Mouse (Mus musculus): ENCODE data around the gene Nos1ap.

Nos1ap gene

DNA sequence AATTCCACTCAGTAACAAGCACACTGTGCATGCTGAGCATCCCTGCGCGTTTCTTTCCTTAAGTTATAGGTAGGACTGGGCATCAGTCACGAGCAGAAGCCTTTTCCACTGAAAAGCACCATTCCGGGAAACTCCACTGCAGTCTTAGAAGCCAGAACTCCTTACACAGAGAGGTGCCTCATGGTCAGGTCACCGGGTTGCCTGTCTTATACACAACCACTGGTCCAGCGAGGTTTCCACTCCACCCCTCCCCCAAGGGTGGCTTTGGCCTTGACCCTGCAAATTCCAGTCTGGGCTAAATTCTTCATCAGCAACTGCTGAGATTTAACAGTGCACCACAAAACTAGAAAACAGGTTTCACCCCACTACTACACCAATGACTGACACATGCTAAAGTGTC lies 1.3 kb downstream of the Nos1ap start:
- DNase-seq (ENCODE audit: low spot score): peak; percentile 71

DNA sequence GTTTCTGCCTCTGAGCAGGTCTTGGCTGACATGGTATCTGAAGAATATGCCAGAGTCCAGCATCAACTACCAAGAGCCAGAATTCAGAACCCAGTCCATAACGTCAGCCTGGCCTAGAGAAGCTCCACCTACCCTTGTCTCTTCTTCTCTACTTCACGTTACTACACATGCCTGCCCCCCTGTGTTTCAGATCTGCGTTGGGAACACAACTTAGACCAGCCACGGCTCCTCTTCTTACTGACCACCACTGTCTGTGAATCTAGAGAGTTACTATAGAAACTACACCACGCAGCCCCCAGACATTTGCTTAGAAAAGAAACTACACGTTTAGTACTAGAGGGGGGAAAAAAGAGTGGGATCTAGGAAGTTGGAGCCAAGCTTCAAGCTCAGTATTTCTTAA lies 2.9 kb downstream of the Nos1ap start:
- no peak for DNase-seq (ENCODE audit: low spot score)

DNA sequence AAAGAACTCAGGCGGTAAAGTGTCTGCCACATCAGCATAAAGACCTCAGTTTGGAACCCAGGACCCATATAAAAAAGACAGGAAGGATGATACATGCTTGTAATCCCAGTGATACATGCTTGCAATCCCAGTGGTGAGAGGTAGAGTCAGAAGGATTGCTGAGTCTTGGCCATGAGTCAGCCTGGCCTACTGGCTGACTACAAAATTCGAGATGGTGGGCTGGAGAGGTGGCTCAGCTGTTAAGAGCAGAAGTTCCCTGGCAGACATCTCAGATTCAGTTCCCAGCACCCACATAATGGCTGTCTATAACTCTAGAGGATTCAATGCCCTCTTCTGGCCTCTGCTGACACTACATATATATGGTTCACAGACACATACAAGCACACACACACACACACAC lies 5.7 kb downstream of the Nos1ap start:
- DNase-seq (ENCODE audit: low spot score): no peak

DNA sequence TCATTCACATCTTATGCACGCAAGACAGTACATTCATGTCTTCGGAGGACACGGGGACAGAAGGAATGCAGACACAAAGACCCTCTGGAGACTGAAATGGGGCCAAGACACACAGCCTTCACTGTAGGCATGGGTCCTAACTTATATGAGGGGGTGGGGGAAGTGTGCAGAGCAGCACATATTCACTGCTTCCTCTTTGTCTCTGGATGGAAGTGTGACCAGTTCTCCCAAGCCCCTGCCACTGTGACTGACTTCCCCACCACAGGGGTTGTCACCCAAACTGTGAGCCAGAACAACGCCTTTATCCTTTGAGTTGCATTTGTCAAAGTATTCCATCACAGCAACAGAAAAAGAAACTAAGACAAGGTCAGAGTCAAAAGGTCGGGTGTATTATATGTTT lies 7.3 kb downstream of the Nos1ap start:
- no peak for DNase-seq (ENCODE audit: low spot score)

DNA sequence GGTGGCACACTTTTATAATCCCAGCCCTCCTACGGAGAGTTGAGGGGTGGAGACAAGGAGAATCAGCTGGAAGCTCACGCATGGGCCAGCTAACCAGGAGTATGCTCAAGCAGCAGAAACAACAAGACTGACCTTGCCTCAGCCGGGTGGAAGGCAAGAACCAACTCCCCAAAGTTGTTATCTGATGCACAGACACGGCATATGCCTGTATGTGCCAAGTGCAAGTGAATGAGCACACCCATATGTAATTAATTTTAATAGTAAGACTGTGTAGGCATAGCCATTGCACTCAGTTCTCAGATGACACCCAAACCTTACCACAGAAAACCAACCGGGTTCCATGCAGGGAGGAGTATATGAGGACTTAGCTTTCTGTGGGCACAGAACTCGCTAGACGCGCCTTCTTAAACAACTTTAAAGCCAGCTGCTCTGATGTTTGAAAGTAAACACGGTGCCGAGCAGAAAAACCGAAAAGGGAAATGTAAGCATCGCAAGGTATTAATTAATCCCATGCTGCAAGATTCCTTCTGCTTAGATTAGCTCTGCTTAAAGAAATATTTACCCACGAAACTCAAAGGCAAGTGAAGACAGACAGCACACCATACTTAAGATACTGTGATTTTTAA lies 9.1 kb downstream of the Nos1ap start:
- no peak for DNase-seq (ENCODE audit: low spot score)

DNA sequence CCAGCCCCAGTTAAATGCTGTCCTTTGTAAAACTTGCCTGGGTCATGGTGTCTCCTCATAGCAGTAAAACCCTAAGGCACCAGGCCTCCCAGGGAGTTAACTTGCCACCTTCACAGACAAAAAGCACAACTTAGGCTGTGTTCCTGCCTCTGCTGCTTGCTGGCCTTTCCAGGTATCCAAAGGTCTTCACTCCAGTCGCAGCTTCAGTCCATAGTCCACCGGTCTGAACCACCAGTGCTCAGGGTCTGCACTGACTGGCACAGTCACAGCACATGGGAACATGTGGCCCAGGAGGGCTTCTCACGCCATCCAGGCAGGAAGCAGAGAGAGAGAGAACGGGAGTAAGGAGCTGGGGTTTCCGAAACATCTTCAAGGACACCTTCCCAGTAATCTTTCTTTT lies 10.2 kb downstream of the Nos1ap start:
- peak; percentile 10 for DNase-seq (ENCODE audit: low spot score)

DNA sequence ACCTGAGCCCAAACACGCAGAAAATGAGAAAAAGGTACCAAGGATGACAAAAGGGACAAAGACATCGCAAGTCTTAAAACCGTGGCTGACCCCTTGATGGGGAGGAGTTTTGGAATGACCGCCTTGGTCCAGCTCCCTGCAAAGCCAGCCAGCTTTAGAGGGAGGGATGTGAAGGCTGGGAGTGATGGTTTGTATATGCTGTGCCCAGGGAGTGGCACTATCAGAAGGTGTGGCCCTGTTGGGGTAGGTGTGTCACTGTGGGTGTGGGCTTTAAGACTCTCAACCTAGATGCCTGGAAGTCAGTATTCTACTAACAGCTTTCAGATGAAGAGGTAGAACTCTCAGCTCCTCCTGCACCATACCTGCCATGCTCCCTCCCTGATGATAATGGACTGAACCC lies 10.6 kb downstream of the Nos1ap start:
- DNase-seq (ENCODE audit: low spot score): no peak

DNA sequence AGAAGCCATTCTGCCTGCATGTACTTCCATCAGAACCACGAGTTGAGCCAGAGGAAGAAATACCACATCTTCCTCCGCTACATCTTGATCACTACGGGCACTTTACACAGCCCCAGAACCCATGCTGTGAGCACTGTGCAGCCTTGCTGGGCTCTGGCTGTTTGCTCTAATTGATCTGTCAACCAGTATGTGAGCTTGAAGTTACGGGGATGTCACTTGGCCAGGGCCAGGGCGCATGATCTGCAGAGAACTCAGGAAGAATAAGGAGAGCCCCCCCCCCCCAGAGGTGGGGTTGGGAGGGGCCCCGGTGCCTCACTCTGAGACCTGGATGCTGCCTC lies 13.0 kb downstream of the Nos1ap start:
- DNase-seq (ENCODE audit: low spot score): no peak

DNA sequence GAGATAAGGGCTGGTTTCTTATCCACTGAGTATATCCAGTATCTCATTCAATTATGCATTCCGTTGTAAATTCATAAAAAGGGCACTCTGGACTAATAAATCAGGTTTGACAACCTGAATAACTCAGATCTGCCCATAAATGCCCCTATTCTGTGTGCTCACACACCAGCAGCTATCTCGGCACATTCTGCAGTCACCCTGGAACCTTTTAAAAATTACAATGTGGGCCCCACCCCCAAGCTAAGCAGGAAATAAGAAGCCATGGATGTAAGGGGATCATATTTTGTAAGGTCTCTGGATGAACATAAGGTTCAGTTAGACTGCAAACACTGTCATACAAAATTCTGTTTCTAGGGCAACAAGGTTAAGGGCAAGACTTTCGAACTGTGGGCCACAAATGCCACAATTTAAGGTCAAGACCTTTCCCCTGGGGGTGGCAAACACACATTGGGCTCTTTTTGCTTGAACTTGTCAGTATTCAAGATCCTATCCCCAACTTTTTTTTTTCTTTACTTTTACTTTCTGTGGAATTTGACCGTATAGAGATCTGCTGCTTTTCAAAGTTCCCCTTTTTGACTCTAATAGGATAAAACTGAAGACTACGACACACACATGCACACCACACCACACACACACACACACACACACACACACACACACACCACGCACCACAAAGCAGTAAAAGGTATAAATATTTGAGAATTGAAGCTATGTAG lies 13.5 kb downstream of the Nos1ap start:
- no peak for DNase-seq (ENCODE audit: low spot score)

DNA sequence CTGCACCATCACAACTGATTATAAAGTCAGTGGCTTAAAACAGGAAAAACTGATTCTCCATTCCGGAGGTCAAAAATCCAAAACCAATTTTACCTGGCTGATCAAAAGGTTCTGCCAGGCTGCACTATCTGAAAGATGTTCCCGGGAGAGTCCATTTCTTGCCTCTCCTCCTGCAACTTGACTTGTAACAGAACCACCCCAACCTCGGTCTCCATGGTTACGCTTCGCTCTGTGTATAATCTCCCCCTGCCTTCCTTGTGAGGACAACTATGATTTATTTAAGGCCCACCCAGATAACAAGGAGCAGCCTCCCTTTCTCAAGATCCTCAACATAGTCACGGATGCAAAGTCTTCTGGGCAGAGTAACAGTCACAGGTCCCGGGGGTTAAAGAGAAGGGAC lies 16.5 kb downstream of the Nos1ap start:
- DNase-seq (ENCODE audit: low spot score): no peak

DNA sequence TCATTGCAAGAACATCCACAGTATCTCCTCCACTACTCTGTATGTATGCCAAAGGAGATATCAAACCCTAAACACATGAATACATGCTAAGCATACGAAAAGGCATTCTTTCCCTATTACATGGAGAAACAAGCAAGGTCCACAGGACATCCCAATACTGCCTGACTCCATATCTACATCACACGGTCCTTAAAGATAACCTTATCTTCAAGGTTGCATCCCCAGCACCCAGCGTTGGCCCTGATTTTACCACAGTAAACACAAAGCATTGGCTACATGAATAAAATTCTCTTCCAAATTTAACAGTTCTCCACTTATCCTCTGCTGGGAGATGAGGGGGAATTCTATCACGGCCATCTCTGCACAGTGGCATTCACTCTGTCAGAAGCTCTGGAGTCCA lies 22.7 kb downstream of the Nos1ap start:
- DNase-seq (ENCODE audit: low spot score): no peak

DNA sequence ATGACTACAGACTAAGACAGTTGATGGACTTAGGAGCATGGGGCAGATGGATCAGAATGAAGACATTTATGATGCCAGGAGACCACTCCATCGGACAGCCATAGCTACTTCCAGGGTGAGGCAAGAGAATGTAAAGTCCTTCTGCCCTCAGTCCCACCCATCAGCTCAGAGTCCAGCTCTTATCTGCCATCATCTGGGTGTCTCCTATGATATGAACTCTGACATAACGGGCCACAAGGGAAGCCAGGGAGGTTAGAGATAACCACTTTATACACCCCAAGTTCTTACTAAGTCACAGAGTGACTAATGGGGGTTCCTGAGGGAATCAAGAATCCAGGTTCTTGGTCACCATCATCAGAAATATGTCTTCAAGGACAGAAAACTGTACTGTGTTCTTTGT lies 23.1 kb downstream of the Nos1ap start:
- no peak for DNase-seq (ENCODE audit: low spot score)

DNA sequence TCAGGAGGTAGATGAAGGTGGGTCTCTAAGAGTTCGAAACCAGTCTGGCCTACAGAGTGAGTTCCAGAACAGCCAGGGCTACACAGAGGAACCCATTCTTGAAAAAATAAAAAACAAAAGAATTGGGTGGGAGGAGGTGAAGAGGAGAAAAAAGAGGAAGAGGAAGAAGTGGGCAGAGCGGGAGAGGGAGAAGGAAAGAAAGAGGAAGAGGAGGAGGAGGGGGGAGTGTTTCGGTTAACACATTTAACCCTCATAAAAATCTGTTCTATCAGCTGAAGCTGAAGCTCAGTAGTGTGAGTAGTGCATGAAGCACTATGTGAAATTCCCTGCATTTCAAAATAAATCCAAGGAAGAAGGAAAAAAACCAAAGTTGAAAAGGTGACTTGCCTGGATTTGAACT lies 24.7 kb downstream of the Nos1ap start:
- no peak for DNase-seq (ENCODE audit: low spot score)

DNA sequence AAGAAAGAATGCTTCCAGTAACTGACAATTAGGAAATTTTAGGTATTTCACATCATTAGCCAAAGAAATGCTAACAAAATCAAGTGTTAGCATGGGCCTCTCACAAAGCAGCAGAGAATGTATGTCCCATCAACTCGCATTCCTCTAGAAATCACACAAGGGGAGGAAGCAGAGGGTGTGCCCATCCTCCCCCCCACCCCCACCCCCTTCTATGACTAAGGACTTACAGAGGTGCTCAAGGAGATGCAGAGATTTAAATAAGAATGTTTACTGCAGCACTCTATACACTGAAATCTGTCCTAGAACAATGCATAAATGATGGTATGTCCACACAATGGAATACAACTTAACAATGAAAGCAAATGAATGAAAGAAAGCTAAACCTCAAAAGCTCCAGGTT lies 27.2 kb downstream of the Nos1ap start:
- no peak for DNase-seq (ENCODE audit: low spot score)

DNA sequence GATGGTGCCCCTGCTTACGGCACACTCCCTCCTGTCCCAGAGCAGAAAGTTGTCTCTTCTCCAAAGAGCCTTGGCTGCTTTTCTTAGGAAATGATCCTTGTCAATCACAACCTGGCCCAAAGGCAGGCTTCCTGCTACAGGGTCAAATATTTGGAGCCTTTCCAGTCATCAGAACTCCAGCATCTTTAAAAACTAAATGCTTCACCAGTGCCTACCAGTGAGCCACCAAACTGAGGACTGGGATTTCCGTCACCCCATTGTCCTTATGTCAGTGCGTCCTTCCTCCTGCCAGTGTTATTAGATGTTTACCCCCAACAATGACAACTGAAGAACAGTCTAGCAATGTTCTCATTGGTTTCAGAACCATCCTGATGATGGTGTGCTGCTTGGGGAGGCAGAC lies 28.9 kb downstream of the Nos1ap start:
- no peak for DNase-seq (ENCODE audit: low spot score)

DNA sequence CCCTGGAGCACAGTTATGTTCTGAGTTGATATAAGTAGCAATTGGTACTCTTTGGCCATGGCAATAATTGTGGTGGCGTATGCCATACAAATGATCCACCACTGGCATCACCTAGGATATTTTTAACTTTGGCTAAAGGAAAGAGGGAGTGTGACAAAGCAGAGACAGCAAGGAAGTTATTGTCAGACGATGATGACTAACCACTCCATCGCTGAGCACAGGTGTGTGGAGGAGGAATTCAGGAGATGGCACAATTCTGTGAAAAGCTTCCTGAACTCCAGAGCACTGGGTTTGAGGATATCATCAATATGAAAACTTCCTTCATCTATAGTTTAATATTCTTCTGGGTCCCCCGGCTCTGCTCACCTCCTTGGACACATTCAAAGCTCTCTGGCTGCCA lies 31.7 kb downstream of the Nos1ap start:
- DNase-seq (ENCODE audit: low spot score): no peak

DNA sequence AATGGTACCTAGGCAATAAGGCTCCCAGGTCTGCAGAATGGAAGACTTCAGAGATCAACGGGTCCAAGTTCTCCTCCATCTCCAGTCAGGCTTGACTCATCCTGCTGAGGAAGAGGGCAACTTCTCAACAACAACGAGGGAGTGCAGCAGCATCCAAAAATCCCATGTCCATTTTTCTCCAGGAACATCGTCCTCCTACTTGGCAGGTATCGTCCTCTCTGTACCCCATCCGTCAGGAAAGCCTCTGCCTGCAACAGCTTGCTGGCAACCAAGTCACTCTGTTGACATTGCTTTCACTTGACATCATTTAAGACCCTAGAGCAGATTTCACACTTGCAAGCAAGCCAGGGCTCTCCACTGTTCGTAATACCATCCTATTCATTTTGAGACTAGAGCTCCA lies 33.0 kb downstream of the Nos1ap start:
- DNase-seq (ENCODE audit: low spot score): no peak

DNA sequence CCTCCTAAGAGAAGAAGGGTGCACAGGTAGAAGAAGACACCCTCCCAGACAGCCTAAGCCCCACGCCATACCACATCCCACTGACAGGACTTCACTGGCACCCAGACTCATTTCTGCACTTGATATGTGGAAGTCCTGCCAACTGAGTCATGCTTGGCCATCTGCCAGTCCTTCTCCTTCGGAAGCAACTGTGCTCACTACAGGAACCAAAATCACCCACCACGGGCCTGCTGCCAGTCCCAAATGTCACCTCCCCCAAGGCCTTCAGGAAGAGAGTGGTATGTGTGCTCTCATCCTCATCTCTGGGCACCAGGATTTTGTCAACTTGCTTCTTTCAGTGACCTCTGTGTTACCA lies 34.7 kb downstream of the Nos1ap start:
- DNase-seq (ENCODE audit: low spot score): no peak

DNA sequence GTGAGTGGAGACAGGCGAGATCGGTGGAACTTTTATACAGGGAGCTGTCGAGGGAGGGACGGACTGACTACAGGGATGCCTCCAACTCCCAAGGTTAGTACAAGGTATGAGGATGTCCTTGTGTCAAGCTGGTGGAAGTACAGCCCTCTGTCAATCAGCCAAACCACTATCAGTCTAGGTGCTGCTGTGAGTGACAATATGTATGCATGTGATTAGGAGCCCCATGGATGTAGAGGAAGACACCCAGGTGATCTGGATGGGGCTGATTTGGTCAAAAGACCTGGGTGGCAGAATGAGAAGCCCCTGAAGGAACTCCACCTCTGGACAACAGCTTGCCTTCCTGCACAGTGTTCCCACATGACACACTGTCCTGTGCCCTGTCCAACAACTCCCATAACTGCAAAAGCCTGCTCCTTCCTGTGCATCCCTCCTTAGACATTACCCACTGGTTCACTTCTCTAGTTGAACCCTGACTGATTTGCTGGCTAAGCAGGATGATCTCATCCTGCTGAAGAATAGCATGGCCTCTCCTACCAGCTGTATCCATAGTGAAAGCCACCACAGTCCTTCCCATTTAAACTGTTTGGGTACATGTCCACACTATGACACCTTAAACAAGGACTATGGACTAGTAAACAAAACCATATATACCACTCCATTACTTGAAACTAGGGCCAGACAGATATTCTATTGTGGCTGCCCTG lies 35.3 kb downstream of the Nos1ap start:
- no peak for DNase-seq (ENCODE audit: low spot score)

DNA sequence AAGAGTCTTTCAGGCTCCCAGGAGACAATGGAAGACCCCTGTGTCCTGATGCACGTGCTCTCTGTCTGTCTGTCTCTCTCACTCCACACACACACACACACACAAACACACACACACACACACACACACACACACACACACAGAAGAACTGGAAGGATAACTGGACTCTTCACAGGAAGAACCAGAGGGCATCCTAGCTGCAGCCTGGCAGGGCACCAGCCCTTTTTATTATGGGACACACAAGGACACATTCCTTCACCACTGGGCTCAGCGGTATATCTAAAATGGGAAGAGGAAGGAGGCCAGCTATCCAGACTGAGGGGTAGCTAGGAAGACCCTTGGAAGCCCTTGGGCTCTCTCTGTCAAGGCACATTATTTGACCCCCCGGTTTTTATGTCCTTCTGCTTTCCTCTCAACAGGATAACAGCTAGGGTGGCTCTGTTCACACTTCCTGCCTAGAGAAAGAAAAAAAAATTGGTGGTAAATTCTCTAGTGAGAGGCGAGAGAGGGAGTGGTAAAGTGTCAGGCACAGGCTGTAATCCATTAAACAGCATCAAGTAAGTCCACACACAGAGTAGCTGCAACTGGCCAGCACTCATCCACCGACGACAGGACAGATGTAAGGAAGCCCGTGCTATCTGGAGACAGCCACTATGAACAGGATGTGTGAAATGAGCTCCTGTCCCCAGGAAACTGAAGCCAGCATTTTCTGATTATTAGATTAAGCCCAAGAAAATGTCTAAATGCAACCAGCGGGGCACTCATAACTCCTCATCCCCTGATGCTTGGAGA lies 38.8 kb downstream of the Nos1ap start:
- DNase-seq (ENCODE audit: low spot score): no peak

DNA sequence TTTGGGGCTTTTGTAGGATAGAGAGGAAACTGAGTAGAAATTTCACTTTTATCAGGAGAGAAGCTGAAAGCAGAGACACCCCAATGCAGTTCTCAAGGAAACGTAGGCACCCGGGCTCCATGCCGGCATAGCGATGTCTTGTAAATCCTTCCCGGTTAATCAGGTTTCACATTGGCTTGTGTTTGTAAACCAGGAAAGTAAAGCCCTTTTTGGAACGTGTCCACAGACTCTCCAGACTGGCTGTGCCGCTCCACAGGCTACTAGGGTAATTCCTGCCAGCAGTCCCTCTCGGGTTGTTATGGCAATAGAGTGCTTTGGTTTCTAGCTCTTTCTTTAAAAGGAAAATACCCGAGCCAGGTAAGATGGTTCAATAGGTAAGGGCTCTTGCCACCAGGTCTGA lies 40.6 kb downstream of the Nos1ap start:
- DNase-seq (ENCODE audit: low spot score): no peak

DNA sequence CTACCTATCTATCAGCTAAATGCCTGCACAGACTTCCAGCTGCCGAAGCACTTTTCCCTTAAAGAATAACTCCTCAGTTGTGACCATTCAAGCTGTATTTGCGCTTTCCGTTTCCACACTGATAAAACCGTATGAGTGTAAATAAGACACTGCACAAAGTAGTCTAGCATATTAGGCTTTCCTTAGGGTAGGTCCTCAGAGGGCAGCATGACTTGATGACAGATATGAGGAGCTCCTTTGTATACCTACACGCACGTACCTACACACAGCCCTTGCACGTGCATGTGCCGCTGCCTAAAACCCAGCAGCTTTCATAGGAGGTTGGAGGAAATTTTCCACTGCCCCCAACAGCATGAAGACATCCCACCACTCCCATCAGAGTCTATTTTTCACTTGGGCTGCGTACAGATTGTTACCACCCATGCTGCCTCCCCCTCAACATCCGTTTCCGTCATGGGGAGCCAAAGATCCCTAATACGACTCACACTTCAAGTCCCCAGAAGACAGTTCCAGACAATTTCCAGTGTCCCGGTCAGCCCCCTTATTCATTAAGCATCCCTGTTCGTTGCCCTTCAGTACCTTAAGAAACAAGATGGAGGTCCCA lies 41.4 kb downstream of the Nos1ap start:
- no peak for DNase-seq (ENCODE audit: low spot score)

DNA sequence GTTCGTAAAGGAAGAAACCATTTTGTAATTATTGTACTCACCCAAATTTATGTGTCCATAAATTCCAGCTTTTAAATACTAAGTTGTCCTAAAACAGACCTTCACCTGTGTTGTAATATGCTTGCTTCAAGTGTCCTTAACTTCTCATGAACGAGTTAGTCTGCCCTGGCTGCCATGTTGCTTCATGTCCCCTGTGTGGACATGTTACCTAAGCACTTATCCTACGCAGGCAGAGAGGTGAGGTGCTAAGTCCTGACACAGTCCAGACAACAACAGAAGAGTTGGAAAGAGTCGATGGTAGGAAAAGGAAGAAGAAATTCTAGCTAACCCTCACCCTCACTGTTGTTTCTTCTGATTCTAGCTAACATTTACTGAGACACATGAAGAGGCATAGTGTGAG lies 43.4 kb downstream of the Nos1ap start:
- no peak for DNase-seq (ENCODE audit: low spot score)
